Mouse (Mus musculus) urinary bladder, adult 2 months (tissue): ENCODE results near the gene Tfrc. TPM values are rescaled to one million over a fixed set of nuclear protein-coding genes. Genes with fewer than 3 reads are reported as not detected.

Experiments used
- DNase-seq: peaks from one replicate; pipeline ENCODE4 v3.0.0; 2022; ENCODE audit warnings: low spot score
- polyA plus RNA-seq: library from polyadenylated mRNA; depleted of rRNA; stranded (reverse); fragments of >200 nt; gene quantifications from 2 replicates; pipeline ENCODE4 v1.2.3, GENCODE M21; 2012

Gene Tfrc
- polyA plus RNA-seq, 1 experiment, result 17.7 TPM

DNA sequence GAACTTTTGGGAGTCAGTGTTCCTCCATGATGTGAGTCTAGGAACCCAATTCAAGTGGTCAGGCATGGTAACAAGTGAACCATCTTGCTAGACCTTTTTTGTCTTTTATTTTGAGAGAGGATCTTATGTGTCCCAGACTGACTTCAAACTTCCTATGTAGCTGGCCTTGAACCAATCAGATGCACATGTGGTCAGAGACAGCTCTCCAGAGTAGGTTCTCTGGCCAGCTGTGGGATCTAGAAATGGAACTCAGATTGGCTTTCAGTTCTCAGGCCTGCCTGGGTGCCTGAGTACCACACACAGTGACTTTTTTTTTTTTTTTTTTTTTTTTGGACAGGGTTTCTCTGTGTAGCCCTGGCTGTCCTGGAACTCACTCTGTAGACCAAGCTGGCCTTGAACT, 39.0 kb downstream of the Tfrc start:
- no peak for DNase-seq

DNA sequence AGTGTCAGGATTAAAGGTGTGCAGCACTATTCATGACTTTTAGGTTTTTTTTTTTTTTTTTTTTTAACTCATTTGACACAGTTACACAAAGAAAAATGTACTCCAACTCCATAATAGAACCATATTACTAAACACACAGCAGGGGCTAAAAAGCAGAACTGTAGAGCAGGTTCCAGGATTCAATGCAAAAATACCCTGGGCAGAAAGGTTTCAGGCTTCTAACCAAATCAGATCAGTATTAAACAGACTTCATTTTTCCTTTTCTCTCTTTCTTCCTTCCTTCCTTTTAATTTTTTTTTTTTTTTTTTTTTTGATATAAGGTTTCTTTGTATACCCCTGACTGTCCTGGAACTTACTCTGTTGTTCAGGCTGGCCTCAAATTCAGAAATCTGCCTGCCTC, 41.7 kb downstream of the Tfrc start:
- DNase-seq, result no peak

DNA sequence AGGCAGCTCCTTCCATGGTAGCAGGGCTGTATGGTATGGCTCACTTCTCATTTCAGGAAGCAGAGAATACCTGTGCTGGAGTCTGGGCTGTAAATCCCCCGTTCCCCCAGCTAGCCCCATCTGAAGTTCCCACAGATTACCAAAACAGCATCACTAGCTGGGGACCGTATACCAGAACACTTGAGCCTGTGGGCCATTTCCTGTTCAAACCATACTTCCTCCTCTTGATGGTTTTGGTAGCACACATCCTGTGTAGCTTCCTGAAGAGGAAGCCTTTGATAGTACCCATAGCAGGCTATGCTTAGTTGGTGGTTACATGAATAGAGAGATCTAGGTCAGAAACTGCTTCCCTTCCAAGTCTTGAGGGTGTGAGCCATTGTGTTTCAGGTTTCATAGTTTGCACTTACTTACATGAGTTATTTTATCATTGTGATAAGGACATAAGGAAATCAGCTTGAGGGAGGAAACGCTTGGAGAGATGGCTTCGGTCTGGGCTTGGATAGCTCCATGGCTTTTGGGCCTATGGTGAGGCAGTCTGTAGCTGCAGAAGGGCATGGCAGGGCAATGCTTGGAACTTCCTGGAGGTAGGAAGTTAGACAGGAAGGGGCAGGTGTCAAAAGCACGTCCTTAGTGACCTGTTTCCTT, 42.4 kb downstream of the Tfrc start:
- peak; percentile 17 for DNase-seq

DNA sequence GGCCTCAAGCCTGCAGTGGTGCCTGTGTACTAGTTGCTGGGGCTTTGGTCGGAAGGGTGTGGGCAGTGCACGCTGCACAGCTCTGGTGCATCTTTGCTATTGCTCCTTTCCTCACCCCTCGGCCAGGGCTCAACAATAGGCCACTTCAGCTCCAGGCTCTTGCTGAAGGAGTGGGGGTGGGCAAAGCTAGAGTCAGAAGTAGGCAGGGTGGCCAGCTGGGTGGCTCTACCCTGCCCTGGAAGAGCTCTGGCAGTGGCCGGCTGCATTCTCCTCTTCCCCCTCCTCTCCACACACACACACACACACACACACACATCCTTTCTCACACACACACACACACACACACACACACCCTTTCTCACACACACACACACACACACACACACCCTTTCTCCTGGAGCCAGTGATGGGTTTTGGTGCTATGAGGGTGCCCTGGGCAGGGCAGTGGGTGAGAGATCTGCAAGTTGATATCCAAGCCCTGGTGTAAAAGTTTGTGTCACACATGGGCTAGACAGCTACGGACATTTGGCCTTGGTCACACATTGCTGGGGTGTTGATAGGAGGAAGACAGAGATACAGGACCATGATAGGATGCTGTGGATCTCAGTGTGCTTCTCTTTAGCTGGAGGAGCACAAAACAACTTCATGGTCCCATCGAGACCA, 45.5 kb downstream of the Tfrc start:
- no peak for DNase-seq

DNA sequence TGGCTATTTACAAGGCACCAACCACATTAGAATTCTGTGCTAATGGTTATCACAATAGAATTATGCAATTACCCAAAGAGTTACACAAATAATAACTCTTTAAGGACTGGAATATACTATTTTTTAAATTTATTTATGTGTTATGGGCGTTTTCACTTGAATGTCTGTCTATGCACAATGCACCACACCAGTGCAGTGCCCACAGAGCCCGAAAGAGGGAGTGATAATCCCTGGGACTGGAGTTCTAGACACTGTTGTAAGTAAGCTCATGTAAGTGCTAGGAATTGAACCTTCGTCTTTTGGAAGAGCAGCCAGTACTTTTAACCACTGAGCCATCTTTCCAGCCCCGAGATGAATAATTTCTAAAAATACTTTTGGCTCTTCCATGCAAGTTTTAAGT, 46.8 kb downstream of the Tfrc start:
- DNase-seq, result no peak

DNA sequence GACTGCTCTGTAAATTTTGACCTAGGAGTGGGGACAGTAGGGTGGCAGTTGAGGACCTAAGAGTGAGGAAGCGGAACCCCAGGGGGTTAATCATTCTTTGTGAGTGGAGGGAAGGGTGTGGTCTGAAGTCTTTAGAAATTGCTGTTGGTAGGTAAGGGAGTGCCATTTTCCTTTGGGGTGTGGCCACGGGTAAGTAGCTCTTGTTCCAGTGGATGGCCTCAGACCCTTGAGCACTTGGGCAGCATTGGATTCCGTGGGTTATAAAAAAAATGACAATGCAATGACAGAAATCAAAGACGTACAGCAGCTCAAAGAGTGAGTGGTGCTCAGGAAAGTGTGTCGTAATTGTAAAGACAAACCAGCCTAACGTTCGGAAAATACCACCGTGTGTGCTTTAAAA, 47.6 kb downstream of the Tfrc start:
- DNase-seq, result no peak

DNA sequence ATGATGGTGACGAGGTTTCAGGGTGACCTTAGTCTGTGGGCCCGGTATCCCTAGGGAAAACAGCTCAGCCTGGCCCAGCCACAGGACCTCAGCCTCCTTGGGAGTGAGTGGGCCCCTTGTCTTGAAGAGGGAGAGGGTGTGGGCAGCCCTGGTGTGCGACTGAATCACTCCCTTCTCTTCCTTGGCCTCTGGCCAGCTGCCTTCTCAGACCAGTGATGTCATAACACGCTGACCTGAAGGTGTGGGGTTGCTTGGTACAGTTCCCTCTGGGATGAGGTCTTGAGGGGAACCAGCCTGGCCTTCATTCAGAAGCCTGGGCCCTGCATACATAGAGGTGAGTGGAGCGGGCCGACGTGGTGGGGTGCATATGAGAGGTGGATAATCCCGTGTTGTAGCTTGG, 48.1 kb downstream of the Tfrc start:
- DNase-seq, result peak; percentile 37

DNA sequence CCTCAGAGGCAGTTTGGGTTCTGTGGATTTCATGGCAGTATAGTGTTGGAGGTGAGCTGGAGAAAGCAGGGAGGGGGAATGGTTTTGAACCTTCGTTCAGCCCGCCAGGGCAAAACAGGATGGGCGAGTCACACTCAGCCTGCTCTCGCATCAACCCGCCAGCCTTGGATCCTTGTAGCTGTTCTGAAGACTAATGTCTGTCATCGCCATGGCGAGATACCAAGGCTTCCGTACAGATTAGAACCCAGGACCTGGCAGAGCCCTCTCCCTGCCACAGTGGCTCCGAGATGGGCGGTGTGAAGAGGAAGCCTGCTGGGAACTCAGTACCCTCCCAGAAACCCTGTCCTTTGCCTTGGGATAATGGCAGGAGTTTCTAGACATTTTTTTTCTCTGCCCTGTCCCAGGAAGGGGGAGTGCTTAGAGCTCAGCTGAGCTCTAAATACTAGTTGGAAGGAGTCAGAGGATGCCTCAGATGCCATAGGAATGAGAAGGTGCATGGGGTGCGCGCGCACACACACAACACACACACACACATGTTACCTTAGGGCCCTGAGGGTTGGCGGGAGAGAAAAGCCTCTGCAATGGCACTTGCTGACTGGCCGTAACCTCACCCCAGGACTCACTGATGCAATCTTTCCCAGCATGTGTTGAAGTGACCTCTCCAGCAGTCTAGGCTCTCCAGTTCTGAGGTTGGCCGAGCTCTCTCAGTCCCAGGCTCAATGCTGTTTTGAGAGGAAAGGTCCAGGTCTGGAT, 49.0 kb downstream of the Tfrc start:
- DNase-seq, result peak; percentile 27

DNA sequence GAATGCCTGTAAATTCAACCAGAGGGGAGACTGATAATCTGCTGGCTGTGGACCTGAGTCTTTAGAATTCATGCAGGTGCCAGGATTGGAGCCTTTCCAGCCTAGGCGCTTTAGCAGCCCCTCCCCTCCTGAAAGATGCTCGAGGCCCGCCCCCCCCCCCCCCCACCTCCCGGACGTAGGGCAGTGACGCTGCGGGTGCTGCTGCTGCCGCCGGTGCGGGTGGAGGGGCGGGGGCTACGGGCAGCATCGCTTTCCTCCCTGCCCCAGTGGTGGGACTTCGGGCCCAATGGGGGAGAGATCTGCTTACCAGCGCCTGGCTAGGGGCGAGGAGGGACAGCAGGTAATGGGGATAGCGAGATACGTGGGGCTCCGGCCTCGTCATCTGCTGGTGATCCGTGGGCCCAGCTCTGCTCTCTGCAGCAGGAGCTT, 50.0 kb downstream of the Tfrc start:
- peak; percentile 25 for DNase-seq

DNA sequence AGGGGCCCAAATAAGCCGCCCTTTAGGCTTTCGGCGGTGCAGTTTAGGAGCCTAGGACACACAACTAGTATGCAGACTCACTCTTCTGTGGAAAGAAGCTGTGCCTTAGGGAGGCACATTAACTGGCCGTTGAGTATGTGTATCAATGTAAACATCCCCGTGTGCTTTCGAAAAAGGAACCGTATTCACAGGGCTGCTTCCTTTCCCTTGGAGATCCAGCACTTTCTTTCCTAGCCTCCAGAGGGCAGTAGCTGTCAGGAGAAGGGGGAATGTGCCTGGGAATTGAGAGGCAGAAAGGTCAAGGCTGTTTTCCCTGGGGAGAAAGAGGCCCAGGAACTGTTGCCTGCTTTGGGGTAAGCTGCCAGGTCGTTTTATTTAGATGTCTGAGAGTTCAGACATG, 50.7 kb downstream of the Tfrc start:
- DNase-seq, result peak; percentile 29

DNA sequence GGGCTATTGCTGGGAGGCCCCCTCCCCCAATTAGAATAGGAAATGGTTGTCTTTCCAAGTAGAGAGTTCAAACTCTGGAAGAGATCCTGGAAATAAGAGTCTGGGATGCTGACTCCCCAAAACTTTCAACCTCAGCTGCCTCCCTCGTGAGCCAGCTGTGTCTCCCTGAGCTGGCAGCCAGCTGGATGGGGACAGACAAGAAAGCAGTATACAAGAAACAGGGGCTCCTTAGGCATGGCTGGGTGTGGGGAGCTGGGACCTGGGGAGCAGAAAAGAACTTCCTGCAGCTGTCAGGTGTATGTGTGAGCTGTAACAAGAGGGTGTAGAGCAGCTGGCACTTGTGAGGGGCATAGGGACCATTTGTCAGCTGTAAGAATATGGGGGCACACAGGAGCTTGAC, 51.4 kb downstream of the Tfrc start:
- no peak for DNase-seq

DNA sequence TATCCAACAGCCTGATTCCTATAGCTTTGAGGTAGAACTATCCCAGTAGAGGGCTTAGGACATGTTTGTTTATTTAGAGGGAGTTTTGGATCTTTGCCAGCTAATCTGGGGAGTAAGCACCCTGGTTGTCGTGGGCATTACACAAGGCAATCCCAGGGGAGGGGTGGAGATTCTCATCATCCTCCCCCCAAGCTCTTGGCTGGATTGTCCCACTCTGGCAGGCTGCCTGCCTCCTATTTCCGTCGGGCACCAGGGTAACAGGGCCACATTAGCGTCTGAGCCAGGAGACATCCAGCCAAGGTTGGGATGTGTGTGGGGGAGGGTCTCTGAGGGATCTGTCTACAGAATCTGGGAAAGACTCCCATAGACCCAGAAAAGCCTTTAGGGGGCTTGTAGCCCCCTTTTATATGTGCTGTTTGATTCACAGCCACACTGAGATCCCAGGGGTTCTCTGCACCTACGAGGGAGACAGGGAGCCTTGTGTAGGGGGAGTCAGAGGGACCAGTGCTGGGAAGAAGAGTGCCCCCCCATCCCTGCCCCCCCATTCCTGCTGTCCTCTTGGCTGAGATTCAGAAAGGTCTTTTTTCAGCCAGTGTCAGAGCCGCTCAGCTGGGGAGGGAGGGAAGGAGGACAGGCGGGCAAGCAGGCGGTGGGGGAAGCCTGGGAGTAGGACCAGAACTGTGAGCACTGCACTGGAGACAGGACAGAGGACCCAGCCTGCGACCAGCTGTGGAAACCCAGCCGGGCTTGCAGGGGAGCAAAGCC, 52.0 kb downstream of the Tfrc start:
- DNase-seq, result peak; percentile 43

DNA sequence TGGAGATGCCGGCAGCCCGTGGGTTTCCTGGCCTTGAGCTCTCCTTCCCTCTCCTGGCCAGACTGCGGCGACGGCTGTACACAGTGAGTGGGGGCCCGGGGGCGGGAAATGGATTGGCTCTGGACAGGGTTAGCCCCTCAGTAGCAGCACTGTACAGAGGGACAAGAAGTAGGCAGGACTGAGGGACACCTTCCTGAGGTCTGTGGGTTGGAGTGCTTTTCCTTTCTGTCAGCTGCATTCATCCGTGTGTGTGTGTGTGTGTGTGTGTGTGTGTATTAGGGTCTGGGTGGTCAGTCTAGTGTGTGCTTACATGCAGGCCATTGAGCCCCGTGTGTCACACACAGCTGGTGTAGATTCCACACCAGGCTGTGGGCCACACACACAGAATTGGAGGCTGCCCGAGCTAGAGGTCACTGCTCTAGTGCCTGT, 52.8 kb downstream of the Tfrc start:
- no peak for DNase-seq

DNA sequence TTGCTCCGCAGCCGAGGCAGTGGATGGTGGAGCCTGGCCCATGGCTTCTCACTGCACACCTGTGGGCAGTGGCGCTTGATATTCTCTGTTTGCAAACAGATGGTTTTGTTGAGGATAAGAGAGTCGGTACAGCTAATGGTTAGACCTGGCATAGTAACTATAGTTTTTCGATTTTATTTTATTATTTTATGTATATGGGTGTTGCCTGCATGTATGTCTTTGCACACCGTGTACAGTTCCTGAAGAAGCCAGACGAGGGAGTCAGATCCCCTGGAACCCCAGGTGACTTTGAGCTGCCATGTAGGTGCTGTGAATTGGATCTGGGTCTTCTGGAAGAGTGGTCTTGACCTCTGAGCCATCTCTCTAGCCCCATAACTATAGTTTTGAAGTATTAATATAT, 53.7 kb downstream of the Tfrc start:
- DNase-seq, result no peak

DNA sequence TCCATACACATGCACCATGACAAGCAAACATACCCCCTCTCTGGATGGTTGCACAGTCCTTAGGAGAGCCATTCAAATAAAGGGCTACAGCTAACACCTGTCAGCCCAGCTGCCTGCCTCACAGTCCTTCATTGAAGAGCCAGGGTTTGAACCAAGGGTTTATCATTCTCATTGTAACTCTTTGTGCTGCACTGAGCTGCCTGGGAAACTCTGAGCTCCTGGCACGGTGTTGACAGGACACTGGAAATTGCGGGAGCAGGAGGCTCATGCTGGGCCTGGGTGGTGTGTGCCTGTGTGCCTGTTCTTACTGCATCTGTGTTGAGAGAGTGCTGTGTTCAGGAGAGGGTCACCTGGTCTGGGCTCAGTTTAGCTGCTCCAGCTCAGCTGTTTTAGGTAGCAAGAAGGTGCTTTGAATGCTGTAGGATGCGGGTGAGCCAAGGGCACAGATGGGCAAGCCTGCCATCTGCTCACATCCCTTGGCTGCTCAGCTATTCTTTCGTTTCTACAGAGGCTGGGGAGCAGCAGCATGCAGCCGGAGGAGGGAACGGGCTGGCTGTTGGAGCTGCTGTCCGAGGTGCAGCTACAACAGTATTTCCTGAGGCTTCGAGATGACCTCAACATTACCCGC, 54.6 kb downstream of the Tfrc start:
- no peak for DNase-seq

DNA sequence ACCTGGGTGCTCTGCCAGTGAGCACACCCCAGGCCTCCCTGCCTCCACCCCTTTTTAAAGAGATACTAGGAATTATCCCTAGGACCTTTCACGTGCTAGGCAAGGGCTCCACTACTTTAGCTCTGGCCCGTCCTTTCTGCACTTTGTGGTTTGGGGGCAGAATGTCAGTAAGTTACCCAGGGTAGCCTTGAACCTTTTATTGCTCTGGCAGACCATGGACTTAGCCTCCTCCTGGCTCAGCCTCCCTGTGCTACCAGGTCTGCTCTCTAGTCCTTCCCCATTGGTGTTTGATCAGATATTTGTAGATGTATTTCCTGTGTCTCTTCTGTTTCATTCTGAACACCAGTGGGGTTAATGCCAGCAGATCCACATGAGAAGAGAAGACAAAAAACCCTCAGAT, 55.5 kb downstream of the Tfrc start:
- no peak for DNase-seq

DNA sequence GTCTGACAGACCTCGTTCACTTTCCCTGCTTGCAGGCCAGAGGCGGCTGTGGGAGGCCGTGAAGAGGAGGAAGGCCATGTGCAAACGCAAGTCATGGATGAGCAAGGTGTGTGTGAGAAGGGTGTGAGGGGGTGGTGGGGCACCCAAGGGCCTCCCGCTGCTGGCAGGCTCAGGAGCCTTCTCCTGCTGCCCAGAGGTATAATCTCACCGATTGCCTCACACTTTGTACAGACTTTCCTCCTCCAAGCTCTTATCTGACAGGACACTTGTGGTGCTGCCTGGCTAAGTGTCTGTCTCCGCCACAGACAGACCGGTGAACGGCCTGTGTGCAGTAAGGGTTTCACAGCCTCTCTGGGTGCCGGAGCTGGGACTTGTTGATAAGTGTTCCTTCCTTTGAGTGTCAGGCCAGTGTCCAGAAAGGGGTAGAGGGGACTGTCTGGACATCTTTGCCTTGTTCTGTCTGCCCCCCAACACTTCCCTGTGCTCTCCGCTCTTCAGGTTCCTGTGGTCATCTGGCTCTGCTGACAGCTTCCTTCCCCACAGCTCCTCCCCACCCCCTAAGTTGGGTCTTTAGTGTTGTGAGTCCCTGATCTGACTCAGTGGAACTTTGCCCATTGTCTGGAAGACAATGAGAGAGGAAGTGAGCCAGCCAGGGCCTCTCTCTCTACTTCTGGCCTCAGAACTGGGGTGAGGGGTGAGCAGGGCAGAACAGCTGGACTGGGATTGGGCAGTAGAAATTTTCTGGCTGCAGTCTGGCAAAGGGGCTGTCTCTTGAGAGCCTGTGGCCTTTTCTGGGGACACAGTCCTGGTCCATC, 57.3 kb downstream of the Tfrc start:
- peak; percentile 22 for DNase-seq

DNA sequence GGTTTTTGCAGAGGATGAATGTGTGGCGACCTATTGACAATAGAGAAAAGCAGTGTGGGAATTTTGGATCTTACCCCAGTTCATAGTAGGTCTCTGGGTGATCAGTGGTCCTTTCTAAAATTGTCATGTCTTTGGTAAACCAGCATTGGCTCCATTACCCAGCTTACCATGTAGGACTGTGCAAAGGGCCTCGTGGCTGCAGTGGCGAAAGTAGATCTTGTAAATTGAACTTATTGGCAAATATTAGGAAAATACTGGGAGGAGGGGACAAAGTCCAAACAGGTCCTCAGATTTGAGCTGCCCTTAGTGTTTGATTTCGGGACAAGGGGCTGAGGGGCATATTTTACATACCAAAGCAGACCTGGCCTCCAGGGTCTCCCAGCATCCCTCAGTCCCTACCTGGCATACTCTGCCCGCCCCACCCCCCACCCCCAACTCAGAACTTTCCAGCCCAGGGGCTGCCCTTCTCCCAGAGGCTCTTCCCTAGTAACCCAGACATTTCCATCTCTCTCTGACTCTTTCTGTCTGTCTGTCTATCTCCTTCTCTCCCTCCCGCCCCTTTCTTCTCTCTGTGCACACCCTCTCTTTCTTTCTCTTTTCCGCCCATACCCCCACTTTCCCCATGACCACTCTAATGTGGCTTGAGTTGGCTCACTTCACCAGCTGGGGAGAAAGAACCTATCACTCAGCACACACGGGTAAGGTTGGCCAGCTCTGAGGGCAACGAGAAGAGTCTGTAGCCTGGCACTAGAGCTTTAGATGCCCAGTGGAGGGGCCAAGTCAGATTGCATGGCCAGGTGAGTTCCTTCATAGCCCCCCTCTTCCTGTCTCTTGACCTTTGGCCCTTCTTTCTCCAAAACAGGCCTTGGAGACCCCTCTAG, 58.2 kb downstream of the Tfrc start:
- DNase-seq, result no peak

DNA sequence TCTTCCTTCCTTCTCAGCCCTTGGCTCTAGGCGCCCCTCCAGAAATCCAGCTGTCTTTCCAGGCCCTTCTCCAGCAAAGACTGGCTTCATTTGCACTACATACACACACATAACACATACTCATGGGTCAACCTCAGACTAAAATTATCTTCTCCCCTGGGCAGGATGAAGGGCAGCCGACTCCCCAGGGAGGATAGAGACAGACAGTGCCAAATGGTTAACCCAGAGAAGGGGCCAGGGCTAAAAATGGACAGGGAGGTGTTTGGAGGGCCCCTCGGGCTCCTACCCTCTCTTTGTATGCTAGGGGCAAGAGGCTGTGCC, 58.8 kb downstream of the Tfrc start:
- no peak for DNase-seq

DNA sequence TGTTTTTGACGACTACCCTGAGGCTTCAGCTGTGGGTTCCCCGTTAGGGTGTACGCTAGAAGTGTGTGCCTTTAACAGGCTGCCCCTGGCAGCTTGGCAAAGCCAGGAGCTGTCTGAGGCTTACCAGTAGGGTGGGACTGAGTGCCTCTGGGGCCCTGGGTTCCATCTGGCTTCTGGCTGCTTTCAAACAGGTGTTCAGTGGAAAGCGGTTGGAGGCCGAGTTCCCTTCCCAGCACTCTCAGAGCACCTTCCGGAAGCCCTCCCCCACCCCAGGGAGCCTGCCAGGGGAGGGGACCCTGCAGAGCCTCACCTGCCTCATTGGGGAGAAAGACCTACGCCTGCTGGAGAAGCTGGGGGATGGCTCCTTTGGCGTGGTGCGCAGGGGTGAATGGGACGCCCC, 59.3 kb downstream of the Tfrc start:
- DNase-seq, result no peak
